Mouse (Mus musculus) midbrain, embryonic 11.5 days (tissue): ENCODE measurements around the gene Tbxas1. TPM values are rescaled to one million over a fixed set of nuclear protein-coding genes. Genes with fewer than 3 reads are reported as not detected.

Experiments
- ATAC-seq: fragments of 200-750 bp; cut with Nextera tagmentation; 2 replicates; pipeline ENCODE4 v1.8.0; 2017; ENCODE audit warnings: moderate TSS enrichment, moderate library complexity; ENCODE audit not compliant: low FRiP score
- DNase-seq: peaks from one replicate; pipeline ENCODE4 v3.0.0; 2015; ENCODE audit warnings: low spot score; ENCODE audit errors: missing footprints
- H3K27ac ChIP-seq: fragments of 300-500 bp; sonication (generic); 2 replicates; pipeline ENCODE4 v1.5.1; 2014; ENCODE audit warnings: low read depth, low read length
- H3K27me3 ChIP-seq: fragments of 300-500 bp; sonication (generic); 2 replicates; pipeline ENCODE4 v1.6.1; 2014; ENCODE audit warnings: mild to moderate bottlenecking, low read length, moderate library complexity, mixed read lengths; ENCODE audit not compliant: control insufficient read depth, insufficient read depth
- H3K36me3 ChIP-seq: fragments of 300-500 bp; sonication (generic); 2 replicates; pipeline ENCODE4 v1.6.1; 2014; ENCODE audit warnings: mild to moderate bottlenecking, low read length, moderate library complexity, mixed read lengths; ENCODE audit not compliant: control insufficient read depth, insufficient read depth
- H3K4me1 ChIP-seq: fragments of 300-500 bp; sonication (generic); 2 replicates; pipeline ENCODE4 v1.6.1; 2014; ENCODE audit warnings: low read length; ENCODE audit not compliant: control insufficient read depth, insufficient read depth
- H3K4me2 ChIP-seq: fragments of 300-500 bp; sonication (generic); 2 replicates; pipeline ENCODE4 v1.6.1; 2014; ENCODE audit warnings: mild to moderate bottlenecking, moderate library complexity
- H3K4me3 ChIP-seq: fragments of 300-500 bp; sonication (generic); 2 replicates; pipeline ENCODE4 v1.5.1; 2014; ENCODE audit warnings: low read depth, low read length
- H3K9ac ChIP-seq: fragments of 300-500 bp; sonication (generic); 2 replicates; pipeline ENCODE4 v1.6.1; 2014; ENCODE audit warnings: low read length
- H3K9me3 ChIP-seq: fragments of 300-500 bp; sonication (generic); 2 replicates; pipeline ENCODE4 v1.6.1; 2016; ENCODE audit warnings: low read length; ENCODE audit not compliant: control insufficient read depth
- WGBS: fragments of 180-500 bp; shearing (Covaris S2); extraction: QIAGEN DNeasy Blood & Tissue Kit; methylation state at CpG from one replicate; pipeline ENCODE4 v1.1.7; 2014; 5-methylcytosine and 5-hydroxymethylcytosine counted together
- polyA plus RNA-seq: library from polyadenylated mRNA; unstranded; fragments of >200 nt; fragmentation: Nextera tagmentation; extraction: Ambion mirVana; gene quantifications from 2 replicates; pipeline ENCODE4 v1.2.1, GENCODE M21; 2014

Gene Tbxas1
- polyA plus RNA-seq, 1 experiment from 2014 or later: 1.5 TPM

DNA sequence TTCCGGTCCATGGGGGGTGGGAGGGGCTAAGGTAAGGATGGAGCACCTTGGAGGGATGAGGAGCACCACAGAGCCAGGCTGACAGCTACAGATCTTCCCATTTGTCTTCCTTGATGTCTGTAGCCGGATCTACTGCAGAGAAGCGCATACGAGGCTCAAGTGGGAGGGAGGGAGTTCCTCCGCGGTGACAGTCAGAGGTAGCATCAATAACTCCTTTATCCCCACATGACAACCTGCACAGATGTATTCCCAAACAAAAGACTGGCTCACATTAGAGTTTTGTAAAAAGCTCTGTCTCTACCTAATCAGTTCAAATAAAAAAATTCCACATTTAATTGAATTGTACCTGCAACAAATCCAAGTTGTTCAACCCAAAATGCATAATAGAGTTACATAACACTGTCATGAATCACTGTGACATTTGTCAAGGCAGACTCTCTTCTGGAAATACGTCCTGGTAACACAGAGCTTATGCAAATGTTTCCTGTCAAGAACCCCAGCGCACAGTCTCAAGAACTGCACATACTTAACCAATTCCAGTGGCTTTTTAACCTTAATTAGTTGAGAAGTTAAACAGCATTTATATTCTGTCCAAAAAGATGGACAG, 86.3 kb downstream of the Tbxas1 start:
- H3K9ac ChIP-seq: no peak overlapping the region
- no peaks in the 10 kb centered on the region for H3K27me3 ChIP-seq
- no peak overlapping the region for H3K27ac ChIP-seq
- no peaks in the 10 kb centered on the region for H3K9me3 ChIP-seq
- no peaks in the 10 kb centered on the region for H3K4me1 ChIP-seq
- no peak overlapping the region for H3K4me3 ChIP-seq
- DNase-seq (peak; percentile 37), ATAC-seq (no peak)
- 68% methylated on average over 8 of the region's 8 CpGs for WGBS
- no peaks in the 10 kb centered on the region for H3K36me3 ChIP-seq
- no peak overlapping the region for H3K4me2 ChIP-seq

DNA sequence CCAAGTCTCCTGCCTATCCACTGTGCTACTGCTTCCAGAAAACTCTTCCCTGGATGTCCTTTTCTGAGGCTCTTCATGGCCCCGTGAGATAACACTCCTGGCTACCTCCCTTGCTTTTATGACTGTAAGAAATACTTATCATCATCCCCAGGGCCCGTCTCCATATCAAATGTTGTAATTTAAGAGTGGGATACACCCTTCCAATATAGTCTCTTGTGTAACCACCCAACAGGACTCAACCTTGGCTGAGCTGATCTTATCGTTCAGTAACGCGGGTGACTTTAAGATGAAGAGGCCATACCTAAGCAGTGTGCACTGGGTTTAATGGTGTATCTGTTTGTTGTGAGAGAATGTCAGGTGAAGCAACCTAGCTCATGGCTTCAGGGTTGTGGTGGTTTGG, 91.6 kb downstream of the Tbxas1 start:
- no peak overlapping the region for H3K9ac ChIP-seq
- no peaks in the 10 kb centered on the region for H3K9me3 ChIP-seq
- no peak for ATAC-seq
- peak; percentile 64 for DNase-seq
- H3K27me3 ChIP-seq: no peaks in the 10 kb centered on the region
- H3K4me1 ChIP-seq: no peaks in the 10 kb centered on the region
- WGBS: 95% methylated on average over 5 of the region's 5 CpGs
- no peak overlapping the region for H3K4me2 ChIP-seq
- H3K27ac ChIP-seq: no peak overlapping the region
- H3K36me3 ChIP-seq: no peaks in the 10 kb centered on the region
- H3K4me3 ChIP-seq: no peak overlapping the region

DNA sequence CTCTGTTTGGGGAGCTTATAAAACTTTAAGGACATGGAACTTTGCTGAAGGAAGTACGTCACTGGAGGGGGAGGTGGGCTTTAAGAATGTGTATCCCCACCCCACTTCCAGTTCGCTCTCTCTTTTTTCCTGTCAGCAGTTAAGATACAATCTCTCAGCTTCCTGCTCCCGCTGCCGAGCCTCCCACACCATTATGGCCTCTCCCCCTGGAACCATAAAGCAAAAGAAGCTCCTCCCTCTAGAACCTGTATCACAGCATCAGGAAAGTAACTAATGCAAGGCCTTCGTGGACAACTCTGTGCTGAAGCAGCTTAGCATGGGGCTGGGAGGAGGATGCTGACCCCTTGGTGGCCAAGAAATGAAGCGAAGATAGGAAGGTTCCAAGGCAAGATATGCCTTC, 92.1 kb downstream of the Tbxas1 start:
- 76% methylated on average over 6 of the region's 6 CpGs for WGBS
- no peaks in the 10 kb centered on the region for H3K36me3 ChIP-seq
- no peak overlapping the region for H3K4me2 ChIP-seq
- no peak overlapping the region for H3K9ac ChIP-seq
- no peak for ATAC-seq
- H3K9me3 ChIP-seq: no peaks in the 10 kb centered on the region
- no peaks in the 10 kb centered on the region for H3K27me3 ChIP-seq
- H3K4me3 ChIP-seq: no peak overlapping the region
- peak; percentile 21 for DNase-seq
- H3K4me1 ChIP-seq: no peaks in the 10 kb centered on the region
- no peak overlapping the region for H3K27ac ChIP-seq

DNA sequence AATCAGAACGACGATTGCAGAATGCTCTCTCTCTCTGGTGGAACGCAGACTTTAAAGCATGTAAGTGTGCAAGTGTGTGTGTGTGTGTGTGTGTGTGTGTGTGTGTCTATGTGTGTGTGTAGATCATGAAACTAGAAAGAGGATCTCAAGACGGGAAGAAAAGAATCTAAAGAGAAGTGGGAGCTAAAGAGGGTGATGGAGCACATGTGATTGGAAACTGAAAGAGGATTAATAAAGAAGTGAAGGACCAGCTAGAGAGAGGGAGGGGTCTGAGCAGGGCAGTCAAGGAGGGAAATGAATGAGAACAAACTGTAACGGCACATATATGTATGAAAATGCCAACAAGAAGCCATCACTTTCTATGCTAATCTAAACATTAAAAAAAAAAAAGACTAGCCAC, 92.8 kb downstream of the Tbxas1 start:
- H3K27ac ChIP-seq: no peak overlapping the region
- H3K9ac ChIP-seq: no peak overlapping the region
- no peaks in the 10 kb centered on the region for H3K36me3 ChIP-seq
- H3K4me1 ChIP-seq: no peaks in the 10 kb centered on the region
- H3K27me3 ChIP-seq: no peaks in the 10 kb centered on the region
- no peak overlapping the region for H3K4me3 ChIP-seq
- ATAC-seq (no peak), DNase-seq (peak; percentile 0)
- H3K4me2 ChIP-seq: no peak overlapping the region
- no peaks in the 10 kb centered on the region for H3K9me3 ChIP-seq
- 85% methylated on average over 5 of the region's 5 CpGs for WGBS

DNA sequence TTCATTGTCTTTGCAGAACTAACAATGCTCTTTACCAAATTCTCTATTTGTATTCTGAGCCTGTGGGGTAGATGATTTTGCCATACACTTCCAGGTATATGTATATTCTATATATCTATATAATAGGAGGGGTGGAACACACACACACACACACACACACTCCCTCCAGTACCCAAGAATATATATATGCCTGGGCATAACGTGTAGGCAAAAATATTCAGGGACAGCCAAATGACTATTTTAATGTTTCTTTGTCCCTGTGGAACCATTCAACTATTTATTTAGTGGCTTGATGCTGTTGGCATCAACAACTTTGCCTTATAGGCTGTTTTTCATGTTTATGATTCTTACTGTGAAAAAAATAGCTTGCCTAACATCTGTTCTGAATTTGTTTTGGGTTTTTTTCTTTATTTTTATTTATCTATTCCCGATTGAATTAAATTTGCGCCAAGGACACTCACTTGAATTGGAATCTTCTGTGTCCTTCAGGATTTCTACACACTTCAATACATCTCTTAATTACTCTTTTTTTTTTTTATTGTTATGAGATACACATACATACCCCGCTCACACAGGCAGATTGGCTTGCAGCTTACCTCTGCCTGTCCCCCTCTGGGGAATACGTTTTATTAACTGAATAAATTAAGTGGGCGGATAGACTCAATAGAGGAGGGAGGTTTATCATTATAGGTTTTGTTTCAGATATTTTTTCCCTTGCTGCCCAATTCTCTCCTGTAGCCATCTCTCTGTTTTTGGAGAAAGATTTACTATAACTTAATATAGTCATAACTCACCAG, 94.9 kb downstream of the Tbxas1 start:
- Histone ChIP-seq H3K9ac (no peak overlapping the region), H3K4me1 (no peaks in the 10 kb centered on the region), H3K27ac (no peak overlapping the region), H3K4me2 (no peak overlapping the region), H3K27me3 (no peaks in the 10 kb centered on the region), H3K36me3 (no peaks in the 10 kb centered on the region), H3K4me3 (no peak overlapping the region), H3K9me3 (no peaks in the 10 kb centered on the region)
- ATAC-seq (no peak), DNase-seq (peak; percentile 37)
- WGBS: 85% methylated on average over 6 of the region's 6 CpGs

DNA sequence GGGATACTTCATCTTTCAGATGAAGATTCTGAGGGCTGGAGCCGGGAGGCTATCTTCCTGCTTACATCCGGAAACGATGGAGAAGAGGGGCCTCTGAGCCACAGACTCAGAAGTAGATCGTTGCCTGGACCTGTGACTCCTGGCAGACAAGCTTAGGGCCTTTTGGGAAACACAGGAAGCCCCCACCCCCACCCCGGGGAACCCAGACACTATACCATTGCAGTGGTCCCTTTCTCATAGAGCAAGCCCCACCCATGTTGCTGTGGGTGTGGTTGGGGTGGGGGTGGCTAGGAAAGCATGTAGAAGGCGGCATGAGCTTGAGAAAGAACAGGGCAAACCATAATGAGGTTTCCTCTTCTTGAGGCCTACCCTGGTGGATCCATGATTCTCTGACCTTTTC, 95.6 kb downstream of the Tbxas1 start:
- Histone ChIP-seq H3K4me2 (no peak overlapping the region), H3K4me3 (no peak overlapping the region), H3K9me3 (no peaks in the 10 kb centered on the region), H3K27me3 (no peaks in the 10 kb centered on the region), H3K4me1 (no peaks in the 10 kb centered on the region), H3K9ac (no peak overlapping the region), H3K27ac (no peak overlapping the region), H3K36me3 (no peaks in the 10 kb centered on the region)
- 82% methylated on average over 6 of the region's 6 CpGs for WGBS
- ATAC-seq: no peak
- peak; percentile 26 for DNase-seq

DNA sequence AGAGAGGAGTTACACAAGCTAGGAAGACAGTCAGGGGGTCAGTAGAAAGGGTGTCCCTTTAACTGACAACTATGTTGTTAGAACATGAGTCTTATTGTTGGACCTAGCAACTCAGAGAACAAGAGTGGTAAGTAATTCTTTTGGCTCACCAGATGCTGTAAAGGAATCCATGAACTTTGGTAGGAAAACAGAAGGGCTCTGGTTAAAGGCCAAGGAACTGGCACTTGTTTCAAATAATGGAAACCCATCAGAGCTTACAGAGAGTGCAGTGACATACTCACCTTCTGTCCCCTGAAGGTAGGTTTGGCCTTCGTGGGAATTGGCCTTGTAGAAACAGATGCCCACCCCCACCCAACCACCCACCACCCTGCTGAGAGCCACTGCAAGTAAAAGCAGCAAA, 97.6 kb downstream of the Tbxas1 start:
- H3K36me3 ChIP-seq: no peaks in the 10 kb centered on the region
- WGBS: 67% methylated on average over 1 of the region's 1 CpGs
- H3K4me3 ChIP-seq: no peak overlapping the region
- no peaks in the 10 kb centered on the region for H3K27me3 ChIP-seq
- ATAC-seq: no peak
- peak; percentile 79 for DNase-seq
- no peak overlapping the region for H3K4me2 ChIP-seq
- H3K4me1 ChIP-seq: no peaks in the 10 kb centered on the region
- H3K9ac ChIP-seq: no peak overlapping the region
- no peaks in the 10 kb centered on the region for H3K9me3 ChIP-seq
- H3K27ac ChIP-seq: no peak overlapping the region

DNA sequence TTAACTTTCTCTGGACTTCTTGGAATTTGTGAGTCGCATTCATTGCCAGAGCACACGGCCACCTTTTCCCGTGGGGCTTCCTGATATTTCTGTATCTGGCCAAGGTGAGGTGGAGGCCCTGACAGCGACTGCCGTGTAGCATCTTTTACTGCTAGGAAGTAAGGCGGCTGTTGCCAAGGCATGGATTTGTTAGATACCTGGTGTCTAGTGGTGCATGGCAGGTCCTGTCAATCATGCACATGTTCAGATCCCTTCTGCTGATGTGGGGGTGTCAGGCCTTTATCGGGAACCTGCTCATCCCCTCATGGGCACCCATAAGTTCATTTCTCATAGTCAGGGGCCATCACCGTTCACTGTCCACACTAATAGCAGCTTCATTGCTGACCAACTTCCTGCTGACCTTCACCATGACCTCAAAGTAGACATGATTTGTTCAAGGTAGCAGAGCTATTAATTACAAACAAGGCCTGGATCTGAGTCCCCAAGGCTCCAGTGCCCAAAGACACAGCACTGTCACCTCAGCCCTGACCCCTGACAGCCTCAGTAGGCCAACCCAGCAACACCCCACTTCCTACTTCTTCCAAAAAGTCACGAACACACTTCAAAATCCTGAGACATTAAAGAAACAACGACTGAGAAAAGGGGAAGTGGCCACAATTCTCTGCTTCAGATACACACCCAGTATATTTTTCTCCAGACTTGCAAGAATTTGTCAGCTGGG, 98.4 kb downstream of the Tbxas1 start:
- Histone ChIP-seq H3K27ac (no peak overlapping the region), H3K9ac (no peak overlapping the region), H3K36me3 (no peaks in the 10 kb centered on the region), H3K4me1 (no peaks in the 10 kb centered on the region), H3K4me3 (no peak overlapping the region), H3K27me3 (no peaks in the 10 kb centered on the region), H3K4me2 (no peak overlapping the region), H3K9me3 (no peaks in the 10 kb centered on the region)
- DNase-seq (peak; percentile 59), ATAC-seq (no peak)
- 91% methylated on average over 10 of the region's 10 CpGs for WGBS

DNA sequence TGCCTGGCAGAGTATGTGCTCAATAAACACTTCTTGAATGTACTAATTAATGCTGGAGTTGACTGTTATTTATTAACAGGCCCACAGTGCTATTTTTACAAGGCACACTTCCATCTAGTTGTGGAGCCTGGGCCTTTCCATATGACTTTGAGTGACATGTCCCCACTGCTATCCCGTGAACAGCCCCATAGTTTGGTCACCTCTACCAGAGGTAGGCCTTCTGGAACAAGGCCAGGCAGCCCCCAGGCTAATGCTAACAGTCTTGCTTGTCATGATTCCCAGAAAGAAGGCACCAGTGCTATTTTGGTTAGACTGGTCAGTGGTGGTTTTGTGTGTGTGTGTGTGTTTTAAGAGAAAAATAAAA, 98.9 kb downstream of the Tbxas1 start:
- no peaks in the 10 kb centered on the region for H3K36me3 ChIP-seq
- H3K4me3 ChIP-seq: no peak overlapping the region
- H3K4me2 ChIP-seq: no peak overlapping the region
- WGBS: 84% methylated on average over 1 of the region's 1 CpGs
- H3K9ac ChIP-seq: no peak overlapping the region
- no peaks in the 10 kb centered on the region for H3K9me3 ChIP-seq
- no peak for DNase-seq
- H3K27me3 ChIP-seq: no peaks in the 10 kb centered on the region
- no peak overlapping the region for H3K27ac ChIP-seq
- H3K4me1 ChIP-seq: no peaks in the 10 kb centered on the region
- no peak for ATAC-seq
